Mouse (Mus musculus): ENCODE data around the gene Dock3.
A peak's percentile ranks its signal among the peaks of the same experiment; 100 is the strongest.

The Dock3 gene

DNA sequence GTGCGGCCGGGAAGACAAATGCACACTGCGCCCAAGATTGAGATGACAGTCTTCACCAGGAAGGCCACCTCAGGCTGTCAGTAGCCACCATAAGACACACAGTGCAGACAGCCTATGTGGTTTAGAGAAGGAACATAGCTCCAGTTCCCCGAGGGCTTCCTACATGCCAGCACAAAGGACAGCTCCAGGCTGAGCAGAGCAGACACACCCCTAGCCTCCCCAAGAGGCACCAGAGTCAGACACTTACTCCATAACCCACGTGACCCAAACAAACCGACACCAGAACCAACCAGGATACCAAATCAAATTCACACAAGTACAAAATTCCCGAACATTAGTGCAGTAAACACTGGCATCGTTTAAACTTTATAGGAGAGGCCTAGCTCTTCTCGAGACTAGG, 342.4 kb downstream of the Dock3 start:
- DNase-seq (ENCODE audit: low read depth, low spot score) = no peak

DNA sequence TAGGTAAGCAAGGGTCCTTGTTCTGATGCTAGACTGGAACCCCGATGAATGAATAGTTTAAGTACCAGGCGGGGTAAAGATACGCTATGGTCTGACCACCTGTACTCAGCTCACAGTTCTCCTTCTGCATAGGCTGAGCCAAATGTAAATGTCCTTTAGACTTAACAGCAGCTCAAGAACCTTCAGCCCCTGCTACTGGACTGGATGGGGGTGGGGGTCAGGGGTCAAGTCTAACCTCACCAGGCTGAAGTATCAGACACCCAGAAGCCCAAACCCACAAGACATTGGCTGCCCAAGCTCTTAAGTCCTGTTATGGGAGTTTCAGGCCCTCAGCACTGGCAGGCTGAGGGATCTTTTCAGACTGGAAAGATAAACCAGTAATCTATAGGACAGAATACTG, 343.4 kb downstream of the Dock3 start:
- no peak for DNase-seq (ENCODE audit: low read depth, low spot score)

DNA sequence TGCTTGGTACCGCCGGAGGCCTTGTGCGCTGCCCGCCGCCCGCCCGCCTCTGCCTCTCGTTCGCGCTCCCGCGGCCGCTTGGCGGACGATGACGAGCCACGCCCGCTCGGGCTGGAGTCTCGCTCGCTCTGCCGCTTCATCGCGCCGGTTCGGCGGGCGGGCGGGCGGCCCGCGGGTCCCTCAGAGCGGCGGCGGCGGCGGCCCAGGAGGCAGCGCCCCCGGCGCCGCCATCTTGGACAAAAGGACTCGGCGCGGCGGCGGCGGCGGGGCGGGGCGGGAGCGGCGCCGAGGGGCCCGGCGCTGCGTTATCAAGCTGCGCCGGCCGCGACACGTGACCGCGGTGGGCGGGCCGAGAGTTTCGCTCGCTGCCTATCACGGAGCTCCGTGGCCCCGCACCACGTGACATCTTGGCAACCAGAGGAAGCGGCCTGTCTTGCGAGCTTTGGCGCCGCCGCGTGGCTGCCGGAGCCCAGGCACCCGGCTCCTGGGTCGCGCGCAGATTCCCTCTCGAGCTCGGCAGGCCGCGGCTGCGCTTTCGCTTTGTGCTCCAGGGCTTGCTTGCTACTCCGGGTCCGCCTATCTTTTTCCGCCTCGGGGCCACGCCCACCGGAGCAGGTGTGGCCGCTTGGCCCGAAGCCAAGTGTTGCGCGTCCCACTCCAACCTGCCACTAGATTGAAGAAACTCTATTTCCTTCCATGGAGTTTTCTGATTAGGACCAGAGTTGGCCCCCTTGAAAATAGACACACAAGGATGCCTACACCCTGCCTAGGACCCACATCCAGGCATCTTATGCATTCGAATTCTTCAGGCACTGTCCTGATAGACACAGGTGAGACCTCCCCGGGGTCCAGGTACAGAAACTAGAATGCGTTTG, 344.6 kb downstream of the Dock3 start, which contains the start of gene Rbm15b:
Gene Rbm15b, minus strand, starts transcription at position 601 of the 875 bp plus-strand sequence.
- peak; percentile 98 for DNase-seq (ENCODE audit: low read depth, low spot score)

GRCm38 (mm10) chr9:106885901-106886731, 345.6 kb downstream of the Dock3 start:
- DNase-seq (ENCODE audit: low read depth, low spot score) = peak; percentile 45

GRCm38 (mm10) chr9:106884996-106885900, 346.5 kb downstream of the Dock3 start:
- peak; percentile 71 for DNase-seq (ENCODE audit: low read depth, low spot score)

- peak; percentile 40 for DNase-seq (ENCODE audit: low read depth, low spot score)
These were observed 347.4 kb downstream of the Dock3 start for GRCm38 (mm10) chr9:106884306-106884705.

DNA sequence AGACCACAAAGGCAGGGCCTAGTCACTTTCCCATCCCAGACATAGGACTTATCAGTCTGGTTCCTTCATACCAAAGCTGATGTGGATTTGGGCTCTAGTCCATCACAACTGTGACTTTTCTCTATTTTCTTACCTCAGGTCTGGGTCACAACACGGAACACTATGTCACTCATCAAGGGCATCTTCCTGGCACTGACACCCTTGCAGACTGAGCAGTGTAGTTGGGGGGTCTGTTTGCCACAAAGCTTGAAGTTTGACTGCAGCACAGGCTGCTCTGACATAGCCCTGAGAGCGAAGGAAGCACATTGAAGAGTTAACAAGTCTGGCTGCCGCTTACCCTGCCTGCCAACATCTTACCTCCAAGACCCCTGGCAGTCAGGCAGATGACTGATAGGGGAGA, 348.6 kb downstream of the Dock3 start:
- no peak for DNase-seq (ENCODE audit: low read depth, low spot score)

- no peak for DNase-seq (ENCODE audit: low read depth, low spot score)
These were observed 349.5 kb downstream of the Dock3 start for GRCm38 (mm10) chr9:106882176-106882575.

DNA sequence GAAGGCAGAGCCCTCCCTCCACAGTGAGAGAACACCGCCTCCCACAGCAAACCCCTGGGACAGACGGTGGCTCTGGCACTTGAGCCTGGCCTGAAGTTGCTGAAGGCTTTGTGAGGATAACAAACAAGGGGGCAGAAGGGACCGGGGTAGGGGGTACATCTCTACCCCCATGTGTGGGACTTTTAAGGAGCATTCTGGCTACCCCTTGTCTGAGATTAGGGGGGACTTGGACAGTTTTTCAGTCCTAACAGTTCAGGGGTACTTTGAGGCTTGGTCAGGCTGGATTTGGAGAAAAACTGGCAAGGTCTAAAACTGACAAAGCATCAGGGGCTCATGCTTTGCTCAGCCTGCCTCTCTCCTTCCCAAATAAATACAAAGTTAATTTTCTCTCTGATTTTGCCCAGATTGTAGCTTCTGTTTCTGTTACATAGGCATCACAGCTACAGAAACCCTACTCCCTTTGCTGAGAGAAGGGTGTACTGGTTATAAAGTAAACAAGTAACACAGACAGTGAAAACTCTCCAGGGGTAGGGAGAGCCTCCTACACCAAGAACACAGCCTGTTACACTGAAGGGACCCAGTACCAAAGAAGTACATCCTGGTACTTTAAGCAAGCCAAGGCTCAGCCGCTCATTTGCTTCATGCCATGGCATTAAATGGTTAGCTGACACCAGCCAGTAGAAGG, 350.5 kb downstream of the Dock3 start:
- DNase-seq (ENCODE audit: low read depth, low spot score) = no peak

- no peak for DNase-seq (ENCODE audit: low read depth, low spot score)
These were observed 352.2 kb downstream of the Dock3 start for GRCm38 (mm10) chr9:106879471-106879870.

DNA sequence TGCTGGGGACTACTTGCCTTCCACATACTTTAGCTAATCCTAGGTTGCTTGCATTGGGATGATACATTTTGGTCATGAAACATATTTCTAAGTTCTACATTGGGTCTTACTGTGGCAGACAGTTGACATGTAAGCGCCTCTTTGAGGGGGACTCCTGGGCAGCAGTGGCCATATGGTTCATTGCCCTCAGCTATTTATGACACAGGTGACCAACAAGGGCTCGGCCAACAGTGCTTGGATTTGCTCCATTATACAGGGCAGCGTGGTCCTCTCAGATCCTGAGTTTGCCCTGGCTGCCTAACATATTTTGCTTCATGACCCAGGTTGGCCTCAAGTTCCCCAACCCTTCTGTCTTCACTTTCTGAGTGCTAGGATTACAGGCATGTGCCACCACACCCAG, 355.0 kb downstream of the Dock3 start:
- DNase-seq (ENCODE audit: low read depth, low spot score) = no peak

DNA sequence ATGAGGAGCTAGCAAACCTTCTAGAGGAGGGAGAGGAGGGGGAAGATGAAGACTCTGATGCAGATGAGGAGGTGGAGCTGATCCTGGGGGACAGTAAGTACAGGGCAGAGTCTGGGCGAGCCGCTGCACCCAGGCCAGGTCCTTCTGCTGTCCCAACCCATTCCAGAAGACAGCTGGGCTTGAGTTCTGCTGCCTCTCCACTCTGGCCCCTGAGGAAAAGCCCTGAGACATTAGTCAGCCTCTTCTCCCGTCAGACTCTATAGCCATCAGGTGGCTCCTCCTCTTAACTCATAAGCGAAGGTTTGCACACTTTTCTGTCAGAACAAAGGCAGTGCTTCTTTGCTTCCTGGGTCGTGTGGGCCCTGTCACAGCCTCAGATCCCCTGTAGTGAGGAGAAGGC, 357.5 kb downstream of the Dock3 start:
- no peak for DNase-seq (ENCODE audit: low read depth, low spot score)

- no peak for DNase-seq (ENCODE audit: low read depth, low spot score)
These were observed 373.7 kb downstream of the Dock3 start for GRCm38 (mm10) chr9:106858036-106858435.

- no peak for DNase-seq (ENCODE audit: low read depth, low spot score)
These were observed 375.0 kb downstream of the Dock3 start for GRCm38 (mm10) chr9:106856664-106857063.

Measured in mesoderm, embryonic 11.5 days (tissue).